Mouse (Mus musculus): Measurements from ENCODE around the gene Svs3a. TPM values are rescaled to one million over a fixed set of nuclear protein-coding genes. Genes with fewer than 3 reads are reported as not detected.
"Not testable (repeated sequence)": the region's sequence is repeated elsewhere in the genome, so short reads cannot be mapped to it uniquely, and the experiment has no call there.

Gene Svs3a
- total RNA-seq (2021) = not detected

- DNase-seq = not testable (repeated sequence)
Observed at GRCm38 (mm10) chr2:164288968-164289367, at the start of gene Svs3a. Gene Svs3a (plus strand): TSS chr2:164289268.

- not testable (repeated sequence) for DNase-seq
Observed at GRCm38 (mm10) chr2:164256540-164256939, 32.5 kb upstream of the Svs3a start, which contains the start of gene Svs3b. Gene Svs3b (minus strand): TSS chr2:164256640.

- DNase-seq = no peak
Observed at GRCm38 (mm10) chr2:164278359-164278758, 10.7 kb upstream of the Svs3a start, which contains the start of gene Svs4. Gene Svs4 (minus strand): TSS chr2:164278459.

DNA sequence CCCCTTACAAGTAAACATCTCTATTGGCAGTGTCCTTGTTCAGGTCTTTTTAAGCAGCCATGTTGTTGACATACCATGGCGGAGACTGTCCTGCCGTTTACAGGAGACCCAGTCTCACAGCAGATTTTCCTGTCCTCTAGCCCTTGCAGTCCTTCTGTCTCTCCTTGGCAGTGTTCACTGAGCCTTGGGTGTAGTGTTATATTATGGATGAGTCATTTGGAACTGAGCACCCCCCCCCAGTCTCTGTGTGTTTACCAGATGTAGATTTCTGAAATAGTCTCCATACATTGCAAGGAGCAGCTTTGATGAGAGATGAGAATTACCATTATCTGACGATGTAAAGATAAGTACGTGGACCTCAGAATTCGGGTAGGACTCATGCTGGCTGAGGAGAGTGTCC lies 23.5 kb downstream of the Svs3a start:
- no peak for DNase-seq

DNA sequence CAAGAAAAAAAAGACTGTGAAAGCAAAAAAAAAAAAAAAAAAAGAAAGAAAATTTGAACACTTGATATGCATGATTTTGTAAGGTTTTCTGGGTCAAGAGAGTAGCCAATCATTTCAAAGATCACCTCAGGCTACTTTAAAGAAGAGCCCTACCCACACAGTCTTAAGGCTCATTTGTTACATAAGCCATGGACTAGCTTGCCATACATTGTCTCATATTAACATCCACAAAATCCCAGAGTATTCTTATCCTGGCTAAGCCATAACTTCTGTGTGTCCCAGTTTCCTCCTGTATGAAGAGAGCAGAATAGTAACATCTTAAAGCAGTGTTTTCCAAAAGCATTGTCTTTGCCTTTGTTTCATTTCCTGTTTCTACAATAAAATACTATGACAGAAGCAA lies 26.4 kb downstream of the Svs3a start:
- DNase-seq = not testable (repeated sequence)

GRCm38 (mm10) chr2:164316451-164316850 lies 27.4 kb downstream of the Svs3a start, which contains the start of gene Svs6:
Gene Svs6 (plus strand): TSS chr2:164316751.
- DNase-seq = not testable (repeated sequence)

DNA sequence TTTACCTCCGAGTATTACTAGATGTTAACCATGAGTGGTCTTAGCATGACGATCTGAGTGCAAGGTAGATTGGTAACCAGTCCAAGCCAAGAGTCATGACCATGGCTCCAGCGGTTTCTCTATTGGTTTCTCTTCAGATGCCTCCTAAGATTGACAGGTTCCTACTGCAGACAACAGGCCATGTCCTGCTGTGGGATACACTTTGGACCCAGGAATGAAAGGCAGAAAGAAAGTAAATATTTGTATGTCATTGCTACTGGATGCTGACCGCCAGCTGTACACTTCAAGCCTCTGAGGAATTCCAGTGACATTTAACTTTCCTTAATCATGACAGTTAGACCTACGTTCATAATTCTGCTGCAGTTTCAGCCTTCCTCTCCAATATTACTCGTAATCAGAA lies 31.9 kb downstream of the Svs3a start:
- DNase-seq = no peak

GRCm38 (mm10) chr2:164332440-164332839 lies 43.4 kb downstream of the Svs3a start, which contains the start of gene Svs5:
Gene Svs5 (plus strand): TSS chr2:164332740.
- DNase-seq = not testable (repeated sequence)

Other genes starting within 250 kb of the Svs3a start
- 10 to 100 TPM; 50.4 to 51.2 TPM for gene Stk4, start 218.9 kb upstream of the Svs3a start, total RNA-seq (2021)
- 100 to 1,000 TPM in 1 of 2 experiments, 10 to 100 TPM in 1; 99.4 to 114 TPM for gene Tomm34, start 218.1 kb upstream of the Svs3a start, total RNA-seq (2021)
- gene Kcns1, start 118.2 kb upstream of the Svs3a start, total RNA-seq (2021) = 1 to 10 TPM; 4.0 to 4.2 TPM
- gene Wfdc5, start 106.5 kb upstream of the Svs3a start, total RNA-seq (2021) = not detected
- not detected for gene Wfdc12, start 98.7 kb upstream of the Svs3a start, total RNA-seq (2021)
- not detected for gene Wfdc15a, start 89.1 kb upstream of the Svs3a start, total RNA-seq (2021)
- not detected for gene Wfdc15b, start 67.6 kb upstream of the Svs3a start, total RNA-seq (2021)
- gene Svs2, start 50.8 kb upstream of the Svs3a start, total RNA-seq (2021) = not detected
- gene Svs3b, start 32.6 kb upstream of the Svs3a start, total RNA-seq (2021) = not detected
- gene Svs4, start 10.8 kb upstream of the Svs3a start, total RNA-seq (2021) = not detected
- not detected for gene Svs6, start 27.5 kb downstream of the Svs3a start, total RNA-seq (2021)
- not detected for gene Svs5, start 43.5 kb downstream of the Svs3a start, total RNA-seq (2021)
- 1 to 10 TPM in 1 of 2 experiments, under 1 TPM in 1; 0.85 to 1.4 TPM for gene Slpi, start 99.8 kb downstream of the Svs3a start, total RNA-seq (2021)
- under 1 TPM; 0.35 to 0.46 TPM for gene Rbpjl, start 113.9 kb downstream of the Svs3a start, total RNA-seq (2021)
- 10 to 100 TPM; 13.0 to 13.4 TPM for gene Matn4, start 115.9 kb downstream of the Svs3a start, total RNA-seq (2021)
- gene Sdc4, start 154.6 kb downstream of the Svs3a start, total RNA-seq (2021) = 100 to 1,000 TPM; 102 to 129 TPM
- 10 to 100 TPM; 37.7 to 42.3 TPM for gene Sys1, start 167.7 kb downstream of the Svs3a start, total RNA-seq (2021)
- gene Gm20458, start 171.7 kb downstream of the Svs3a start, total RNA-seq (2021) = 10 to 100 TPM in 1 of 2 experiments, 1 to 10 TPM in 1; 7.0 to 13.3 TPM
- not detected for gene Trp53tg5, start 184.5 kb downstream of the Svs3a start, total RNA-seq (2021)
- 100 to 1,000 TPM; 108 to 110 TPM for gene Dbndd2, start 196.8 kb downstream of the Svs3a start, total RNA-seq (2021)
- gene Pigt, start 208.3 kb downstream of the Svs3a start, total RNA-seq (2021) = 10 to 100 TPM; 76.6 to 84.5 TPM

Data from layer of hippocampus, postnatal 36 days (tissue).